Mouse (Mus musculus) embryo, embryonic 11.5 days (tissue): ENCODE results near the gene Ctps2.

Source experiments
- DNase-seq: peaks from one replicate; pipeline ENCODE4 v3.0.0-alpha.2; 2012; ENCODE audit warnings: low read depth, low spot score

The Ctps2 gene

DNA sequence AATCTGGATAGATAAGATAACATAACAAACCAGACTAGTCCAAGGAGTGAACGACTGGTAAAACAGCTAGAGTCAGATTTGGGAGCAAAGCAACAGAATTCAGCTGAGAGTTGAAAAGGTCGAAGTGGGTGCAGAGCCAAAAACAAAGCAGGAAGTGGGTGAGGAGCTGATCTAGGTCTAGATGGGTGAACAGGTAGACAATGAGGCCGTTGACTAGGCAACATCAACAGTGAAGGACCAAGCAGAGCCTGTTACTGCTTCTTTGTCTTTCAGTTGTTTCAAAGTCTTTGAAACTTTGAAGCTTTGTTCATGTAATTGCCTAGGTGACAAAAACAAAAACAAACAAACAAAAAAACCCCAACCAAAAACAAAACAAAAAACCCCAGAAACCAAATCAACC is 75.2 kb downstream of the Ctps2 start:
- no peak for DNase-seq

DNA sequence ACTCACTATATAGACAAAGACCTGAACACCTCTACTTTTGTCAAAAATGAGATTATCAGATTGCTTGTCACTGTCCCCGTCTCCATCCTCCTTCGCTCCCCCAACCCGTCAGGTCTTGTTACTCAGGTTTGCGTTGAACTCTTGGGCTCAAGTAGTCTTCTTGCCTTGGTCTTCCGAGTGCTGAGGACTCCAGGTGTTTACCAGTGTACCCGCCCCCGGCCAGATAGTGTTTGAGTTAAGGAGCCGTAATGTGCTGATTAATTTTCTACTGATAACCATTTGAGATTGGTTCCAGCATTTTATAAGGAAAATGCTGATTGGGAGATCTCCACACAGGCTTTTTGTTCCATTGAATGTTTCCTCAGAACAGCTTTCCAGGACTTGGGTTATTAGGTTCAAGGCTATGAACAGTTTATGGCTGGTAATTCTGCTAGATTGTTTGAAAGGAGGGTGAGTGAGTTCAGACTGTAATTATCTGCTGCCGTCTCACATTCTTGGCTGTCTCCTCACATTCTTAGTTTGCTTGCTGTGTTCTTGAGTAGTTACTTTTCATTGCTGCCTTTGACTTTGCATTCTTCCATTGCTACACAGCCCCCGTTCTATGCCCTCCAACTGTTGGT is 85.9 kb downstream of the Ctps2 start:
- DNase-seq = no peak

DNA sequence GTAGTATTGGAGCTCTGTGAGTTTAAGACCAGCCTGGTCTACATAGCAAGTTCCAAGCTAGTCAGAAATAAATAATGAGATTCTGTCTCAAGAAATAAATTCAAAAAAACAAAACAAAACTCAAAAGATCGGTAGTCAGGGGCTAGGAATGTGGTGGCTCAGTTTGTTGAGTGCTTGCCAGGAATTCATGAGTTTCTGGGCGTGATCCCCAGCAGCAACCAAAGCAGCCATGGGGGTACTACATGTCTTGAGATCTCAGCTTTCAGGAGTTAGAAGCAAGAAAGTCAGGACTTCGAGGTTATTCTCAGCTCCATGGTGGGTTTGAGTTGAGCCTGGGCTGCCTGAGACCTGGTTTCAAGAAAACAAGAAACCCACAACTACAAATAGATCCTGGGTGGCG is 90.4 kb downstream of the Ctps2 start:
- no peak for DNase-seq

DNA sequence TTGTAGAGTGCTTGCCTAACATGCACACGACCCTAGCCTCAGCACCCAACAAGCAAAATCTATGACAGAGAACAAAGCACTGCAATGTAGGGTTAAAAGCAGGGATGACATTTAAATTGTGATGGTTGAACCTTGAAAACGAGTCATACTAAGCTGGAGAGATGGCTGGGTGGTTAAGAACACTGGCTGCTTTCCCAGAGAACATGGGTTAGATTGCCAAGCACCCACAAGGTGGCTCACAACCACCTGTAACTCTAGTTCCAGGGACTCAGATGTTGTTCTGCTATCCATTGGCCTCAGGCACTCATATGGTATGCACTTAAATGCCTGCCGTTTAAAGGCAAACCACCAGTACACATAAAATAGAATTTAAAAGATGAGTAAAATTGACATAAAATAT is 91.1 kb downstream of the Ctps2 start:
- DNase-seq = no peak

DNA sequence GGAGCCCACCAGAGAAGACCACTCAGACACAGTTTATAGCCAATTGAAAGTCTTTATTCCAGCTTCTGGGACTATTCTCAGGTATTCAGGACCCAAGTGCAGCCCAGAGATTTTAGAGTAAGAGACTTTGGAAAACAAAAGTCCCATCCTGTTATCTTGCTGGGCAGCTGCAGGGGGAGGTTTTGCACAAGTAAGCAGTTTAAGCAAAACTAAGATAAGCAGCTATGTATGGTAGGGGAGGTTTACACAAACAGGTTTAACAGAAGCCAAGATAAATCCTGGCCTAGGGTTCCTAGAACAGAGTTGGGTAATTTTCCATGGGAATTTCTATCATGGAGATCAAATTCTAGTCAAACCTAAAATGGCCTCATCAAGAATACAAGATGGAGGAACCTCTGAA is 126.8 kb downstream of the Ctps2 start:
- no peak for DNase-seq

DNA sequence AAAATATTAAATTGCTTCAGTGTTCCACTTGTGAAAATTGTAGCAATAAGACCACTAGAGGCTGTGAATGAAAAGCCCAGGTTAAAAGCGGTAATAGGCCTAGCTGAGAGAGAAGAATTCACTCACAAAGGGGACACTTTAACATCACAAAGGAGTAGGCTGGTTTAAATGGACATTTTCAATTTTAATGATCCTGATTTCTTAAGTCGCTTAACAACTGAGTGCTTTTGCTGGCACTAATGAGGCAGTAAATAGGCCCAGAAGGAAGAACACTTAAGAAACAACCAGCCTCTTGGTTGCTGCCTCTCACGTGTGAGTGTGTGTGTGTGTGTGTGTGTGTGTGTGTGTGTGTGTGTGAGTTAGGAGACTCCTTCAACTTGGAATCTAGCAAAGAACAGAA is 137.7 kb downstream of the Ctps2 start:
- DNase-seq = no peak

DNA sequence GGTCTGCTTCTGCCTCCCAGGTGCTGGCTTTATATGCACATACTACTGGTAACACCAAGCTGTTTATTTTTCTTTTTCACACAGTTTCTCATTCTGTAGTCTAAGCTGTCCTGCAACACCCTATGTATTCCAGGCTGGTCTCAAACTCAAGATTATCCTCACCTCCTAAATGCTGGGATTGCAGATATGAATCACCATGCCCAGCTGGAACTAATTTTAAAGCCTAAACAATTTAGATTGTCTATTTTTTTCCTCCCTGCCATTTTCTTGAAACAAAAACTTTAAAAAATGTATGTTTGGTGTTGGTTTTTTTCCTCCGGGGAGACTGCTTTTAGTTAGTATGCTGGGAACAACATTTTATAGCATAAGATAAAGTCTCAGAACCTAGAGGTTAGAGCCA is 141.7 kb downstream of the Ctps2 start:
- no peak for DNase-seq

DNA sequence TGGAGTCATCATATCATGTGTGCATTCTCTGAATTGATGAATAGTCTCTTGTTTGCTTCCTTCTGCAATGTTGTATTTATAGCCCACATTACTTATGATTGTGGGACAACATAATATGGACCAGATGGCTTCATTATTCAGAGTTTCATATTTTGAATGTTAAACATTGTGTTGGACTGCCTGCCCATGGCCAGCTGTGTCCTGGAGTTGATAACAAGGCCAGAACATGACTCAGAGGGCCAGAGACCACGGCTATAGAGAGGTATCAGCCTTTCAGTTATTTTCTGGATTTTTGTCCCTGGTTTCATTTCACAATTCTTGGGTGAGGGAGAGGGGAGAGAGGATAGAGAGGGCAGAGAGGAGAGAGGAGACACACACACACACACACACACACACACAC is 162.9 kb downstream of the Ctps2 start:
- DNase-seq = no peak
